Mouse (Mus musculus) hindbrain, postnatal 0 days (tissue): ENCODE measurements around the gene Olfr1314. TPM values are rescaled to one million over a fixed set of nuclear protein-coding genes. Genes with fewer than 3 reads are reported as not detected.

Experiments
- ATAC-seq: fragments of 200-750 bp; cut with Nextera tagmentation; 2 replicates; pipeline ENCODE4 v1.8.0; 2017; ENCODE audit warnings: mild to moderate bottlenecking, moderate TSS enrichment, moderate library complexity
- DNase-seq: peaks from one replicate; pipeline ENCODE4 v3.0.0-alpha.2; 2015; ENCODE audit warnings: low spot score
- H3K27ac ChIP-seq: fragments of 300-500 bp; sonication (generic); 2 replicates; pipeline ENCODE4 v1.5.1; 2014; ENCODE audit warnings: mild to moderate bottlenecking
- H3K27me3 ChIP-seq: fragments of 300-500 bp; sonication (generic); 2 replicates; pipeline ENCODE4 v1.6.1; 2014; ENCODE audit warnings: low read length, mixed read lengths; ENCODE audit not compliant: insufficient read depth
- H3K36me3 ChIP-seq: fragments of 300-500 bp; sonication (generic); 2 replicates; pipeline ENCODE4 v1.6.1; 2014; ENCODE audit warnings: low read length, mixed read lengths; ENCODE audit not compliant: insufficient read depth
- H3K4me1 ChIP-seq: fragments of 300-500 bp; sonication (generic); 2 replicates; pipeline ENCODE4 v1.6.1; 2014; ENCODE audit warnings: antibody characterized with exemption, low read length, mixed read lengths; ENCODE audit not compliant: insufficient read depth
- H3K4me2 ChIP-seq: fragments of 300-500 bp; sonication (generic); 2 replicates; pipeline ENCODE4 v1.6.1; 2014; ENCODE audit warnings: low read depth, mild to moderate bottlenecking, low read length, moderate library complexity, mixed read lengths
- H3K4me3 ChIP-seq: fragments of 300-500 bp; sonication (generic); 2 replicates; pipeline ENCODE4 v1.5.1; 2014; ENCODE audit warnings: low read length
- H3K9ac ChIP-seq: fragments of 300-500 bp; sonication (generic); replicated peaks from 2 replicates; pipeline ENCODE4 v1.6.1; 2014; ENCODE audit warnings: mild to moderate bottlenecking, low read length, moderate library complexity, mixed read lengths
- H3K9me3 ChIP-seq: fragments of 300-500 bp; sonication (generic); 2 replicates; pipeline ENCODE4 v1.6.1; 2016; ENCODE audit warnings: low read length, mixed read lengths
- CTCF ChIP-seq: IDR thresholded peaks from 2 replicates; pipeline ENCODE4 v1.5.1; 2016; ENCODE audit warnings: antibody characterized with exemption, control low read depth, low read depth
- WGBS: fragments of 180-500 bp; shearing (Covaris S2); extraction: QIAGEN DNeasy Blood & Tissue Kit; methylation state at CpG from one replicate; pipeline ENCODE4 v1.1.7; 2014; 5-methylcytosine and 5-hydroxymethylcytosine counted together
- polyA plus RNA-seq: library from polyadenylated mRNA; unstranded; fragments of >200 nt; fragmentation: Nextera tagmentation; extraction: Ambion mirVana; gene quantifications from 2 replicates; pipeline ENCODE4 v1.2.1, GENCODE M21; 2015
- total RNA-seq: library from RNA; depleted of rRNA; stranded (reverse); fragments of >200 nt; gene quantifications from 2 replicates; pipeline ENCODE4 v1.2.3, GENCODE M21; 2014; rRNA removed

The Olfr1314 gene
- total RNA-seq (not detected in 2 replicates), polyA plus RNA-seq (not detected in 2 replicates)

GRCm38 (mm10) chr2:112096681-112097080, at the start of gene Olfr1314:
Gene Olfr1314 (minus strand): TSS chr2:112096781.
- no peak for DNase-seq
- Histone ChIP-seq H3K9me3 (no peaks in the 10 kb centered on the region), H3K27ac (no peak within 1 kb of the TSS), H3K4me2 (no peak within 1 kb of the TSS), H3K4me1 (no peaks in the 10 kb centered on the region), H3K9ac (no peak within 1 kb of the TSS), H3K27me3 (no peaks in the 10 kb centered on the region), H3K36me3 (no peaks in the 10 kb centered on the region), H3K4me3 (no peak within 1 kb of the TSS)
- no peak for ATAC-seq
- TF ChIP-seq CTCF, result no peak

DNA sequence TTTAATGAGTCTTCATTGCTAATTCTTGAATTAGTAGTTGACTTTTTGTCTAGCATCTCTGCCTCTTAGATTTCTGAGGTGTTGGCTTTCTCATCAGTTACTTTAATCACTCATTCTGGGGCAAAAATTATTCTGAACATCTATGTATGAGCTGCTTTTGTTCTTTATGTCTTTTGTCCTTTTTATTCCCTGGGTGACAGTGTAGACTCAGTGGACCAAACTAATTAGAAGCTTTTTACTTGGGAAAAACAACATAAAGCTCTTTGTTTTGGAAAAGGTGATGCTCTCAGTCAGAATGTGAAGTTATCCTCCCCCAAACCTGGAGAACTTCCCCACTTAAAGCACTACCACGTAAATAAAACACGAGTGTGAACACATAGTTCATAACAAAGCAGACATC, 43.4 kb upstream of the Olfr1314 start, which contains the start of gene Olfr1317:
TSS of gene Olfr1317 (plus strand) at position 301 of the 400 bp plus-strand sequence.
- Histone ChIP-seq H3K4me2 (no peak within 1 kb of the TSS), H3K36me3 (no peaks in the 10 kb centered on the region), H3K27ac (no peak within 1 kb of the TSS), H3K4me3 (no peak within 1 kb of the TSS), H3K9me3 (no peaks in the 10 kb centered on the region), H3K4me1 (no peaks in the 10 kb centered on the region), H3K27me3 (no peaks in the 10 kb centered on the region), H3K9ac (no peak within 1 kb of the TSS)
- 70% methylated on average over 2 of the region's 2 CpGs for whole genome bisulfite sequencing
- TF ChIP-seq CTCF, result no peak
- ATAC-seq, result no peak
- DNase-seq, result no peak

DNA sequence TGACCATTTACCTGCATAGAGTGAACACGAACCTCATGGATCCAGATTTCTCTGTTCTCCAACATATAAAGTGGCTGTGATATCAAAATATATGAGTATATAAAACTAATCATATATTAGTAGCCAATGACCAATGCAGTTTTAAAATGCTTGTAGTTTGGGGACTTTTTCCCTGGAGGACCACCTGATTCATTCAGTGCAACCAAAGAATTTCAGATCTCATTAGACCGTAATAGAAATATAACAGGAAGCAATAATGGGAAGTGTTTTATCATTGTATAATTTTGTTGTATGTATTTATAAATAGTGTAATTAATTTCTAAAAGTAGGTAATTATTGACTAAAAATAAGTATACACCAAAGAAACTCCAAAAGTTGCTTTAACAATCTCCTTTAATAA, 38.3 kb upstream of the Olfr1314 start, which contains the start of gene Olfr1316:
TSS of gene Olfr1316 (minus strand) at position 101 of the 400 bp plus-strand sequence.
- DNase-seq, result no peak
- no peak for TF ChIP-seq CTCF
- H3K4me1 ChIP-seq, result no peaks in the 10 kb centered on the region
- no peaks in the 10 kb centered on the region for H3K36me3 ChIP-seq
- 88% methylated on average over 2 of the region's 2 CpGs for WGBS
- no peak within 1 kb of the TSS for H3K4me3 ChIP-seq
- H3K9ac ChIP-seq, result no peak within 1 kb of the TSS
- no peaks in the 10 kb centered on the region for H3K27me3 ChIP-seq
- H3K27ac ChIP-seq, result no peak within 1 kb of the TSS
- H3K9me3 ChIP-seq, result no peaks in the 10 kb centered on the region
- ATAC-seq, result no peak
- H3K4me2 ChIP-seq, result no peak within 1 kb of the TSS

GRCm38 (mm10) chr2:112115340-112115739, 18.8 kb upstream of the Olfr1314 start, which contains the start of gene Olfr1315-ps1:
Gene Olfr1315-ps1 (minus strand): TSS chr2:112115440.
- no peaks in the 10 kb centered on the region for H3K9me3 ChIP-seq
- 81% methylated on average over 1 of the region's 1 CpGs for WGBS
- TF ChIP-seq CTCF, result no peak
- no peaks in the 10 kb centered on the region for H3K36me3 ChIP-seq
- no peak within 1 kb of the TSS for H3K27ac ChIP-seq
- no peak within 1 kb of the TSS for H3K9ac ChIP-seq
- no peaks in the 10 kb centered on the region for H3K4me1 ChIP-seq
- H3K4me2 ChIP-seq, result no peak within 1 kb of the TSS
- ATAC-seq (no peak), DNase-seq (no peak)
- H3K4me3 ChIP-seq, result no peak within 1 kb of the TSS
- no peaks in the 10 kb centered on the region for H3K27me3 ChIP-seq

GRCm38 (mm10) chr2:112077743-112078142, 18.8 kb downstream of the Olfr1314 start, which contains the start of gene Olfr1313:
Gene Olfr1313 (minus strand): TSS chr2:112077843.
- Histone ChIP-seq H3K4me2 (no peak within 1 kb of the TSS), H3K27me3 (no peaks in the 10 kb centered on the region), H3K9me3 (no peaks in the 10 kb centered on the region), H3K36me3 (no peaks in the 10 kb centered on the region), H3K4me3 (no peak within 1 kb of the TSS), H3K27ac (no peak within 1 kb of the TSS), H3K9ac (no peak within 1 kb of the TSS), H3K4me1 (no peaks in the 10 kb centered on the region)
- ATAC-seq, result no peak
- DNase-seq, result no peak
- TF ChIP-seq CTCF, result no peak

DNA sequence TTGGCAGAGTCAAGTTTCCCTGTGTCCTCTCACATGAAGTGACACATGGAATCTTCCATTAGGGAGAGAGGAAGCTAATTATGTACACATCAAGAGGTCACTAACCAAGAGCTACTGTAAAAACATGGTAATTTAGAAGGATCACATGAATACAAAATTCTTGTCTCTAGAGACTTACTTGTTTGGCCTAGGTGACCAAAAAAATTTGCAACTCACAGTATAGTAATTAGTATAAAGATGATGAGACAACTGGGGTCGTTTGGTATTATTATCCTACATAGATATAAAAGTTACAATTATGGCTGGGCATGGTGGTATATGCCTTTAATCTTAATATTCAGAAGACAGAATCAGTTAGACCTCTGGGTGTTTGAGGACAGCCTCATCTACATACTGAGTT, 46.4 kb downstream of the Olfr1314 start, which contains the start of gene Olfr1312:
TSS of gene Olfr1312 (minus strand) at position 101 of the 400 bp plus-strand sequence.
- H3K9me3 ChIP-seq, result no peaks in the 10 kb centered on the region
- H3K36me3 ChIP-seq, result no peaks in the 10 kb centered on the region
- H3K9ac ChIP-seq, result no peak within 1 kb of the TSS
- H3K4me1 ChIP-seq, result no peaks in the 10 kb centered on the region
- no peak within 1 kb of the TSS for H3K4me3 ChIP-seq
- H3K4me2 ChIP-seq, result no peak within 1 kb of the TSS
- DNase-seq (no peak), ATAC-seq (no peak)
- 33% methylated on average over 1 of the region's 1 CpGs for WGBS
- no peak for TF ChIP-seq CTCF
- H3K27me3 ChIP-seq, result no peaks in the 10 kb centered on the region
- no peak within 1 kb of the TSS for H3K27ac ChIP-seq

Other genes starting within 250 kb of the Olfr1314 start
- gene Olfr1305, start 219.6 kb downstream of the Olfr1314 start, total RNA-seq, result not detected in 2 replicates
- gene Olfr1305, start 219.6 kb downstream of the Olfr1314 start, polyA plus RNA-seq, result not detected in 2 replicates
- gene Olfr1306, start 180.5 kb downstream of the Olfr1314 start, total RNA-seq, result not detected in 2 replicates
- not detected in 2 replicates for gene Olfr1306, start 180.5 kb downstream of the Olfr1314 start, polyA plus RNA-seq
- not detected in 2 replicates for gene Olfr1307, start 147.3 kb downstream of the Olfr1314 start, total RNA-seq
- gene Olfr1307, start 147.3 kb downstream of the Olfr1314 start, polyA plus RNA-seq, result not detected in 2 replicates
- gene Olfr1308, start 131.8 kb downstream of the Olfr1314 start, total RNA-seq, result not detected in 2 replicates
- not detected in 2 replicates for gene Olfr1308, start 131.8 kb downstream of the Olfr1314 start, polyA plus RNA-seq
- 0.11 TPM in 1 of 2 replicates, not detected in the other for gene Olfr1309, start 106.5 kb downstream of the Olfr1314 start, total RNA-seq
- gene Olfr1309, start 106.5 kb downstream of the Olfr1314 start, polyA plus RNA-seq, result not detected in 2 replicates
- not detected in 2 replicates for gene Olfr1310, start 84.1 kb downstream of the Olfr1314 start, total RNA-seq
- not detected in 2 replicates for gene Olfr1310, start 84.1 kb downstream of the Olfr1314 start, polyA plus RNA-seq
- gene Olfr1311, start 72.4 kb downstream of the Olfr1314 start, total RNA-seq, result not detected in 2 replicates
- not detected in 2 replicates for gene Olfr1311, start 72.4 kb downstream of the Olfr1314 start, polyA plus RNA-seq
- not detected in 2 replicates for gene Olfr1312, start 46.5 kb downstream of the Olfr1314 start, total RNA-seq
- gene Olfr1312, start 46.5 kb downstream of the Olfr1314 start, polyA plus RNA-seq, result not detected in 2 replicates
- gene Olfr1313, start 18.9 kb downstream of the Olfr1314 start, total RNA-seq, result not detected in 2 replicates
- not detected in 2 replicates for gene Olfr1313, start 18.9 kb downstream of the Olfr1314 start, polyA plus RNA-seq
- gene Olfr1315-ps1, start 18.7 kb upstream of the Olfr1314 start, total RNA-seq, result 0.21 TPM in 1 of 2 replicates, not detected in the other
- not detected in 2 replicates for gene Olfr1315-ps1, start 18.7 kb upstream of the Olfr1314 start, polyA plus RNA-seq
- not detected in 2 replicates for gene Olfr1316, start 38.2 kb upstream of the Olfr1314 start, total RNA-seq
- gene Olfr1316, start 38.2 kb upstream of the Olfr1314 start, polyA plus RNA-seq, result not detected in 2 replicates
- gene Olfr1317, start 43.5 kb upstream of the Olfr1314 start, total RNA-seq, result not detected in 2 replicates
- not detected in 2 replicates for gene Olfr1317, start 43.5 kb upstream of the Olfr1314 start, polyA plus RNA-seq
- gene Olfr1318, start 57.4 kb upstream of the Olfr1314 start, total RNA-seq, result not detected in 2 replicates
- gene Olfr1318, start 57.4 kb upstream of the Olfr1314 start, polyA plus RNA-seq, result 0.14 TPM in 2 replicates
- 21.3 and 44.7 TPM in 2 replicates for gene Lpcat4, start 142.7 kb upstream of the Olfr1314 start, total RNA-seq
- 20.8 and 22.8 TPM in 2 replicates for gene Lpcat4, start 142.7 kb upstream of the Olfr1314 start, polyA plus RNA-seq
- 0.05 TPM in 1 of 2 replicates, not detected in the other for gene Nutm1, start 162.5 kb upstream of the Olfr1314 start, total RNA-seq
- gene Nutm1, start 162.5 kb upstream of the Olfr1314 start, polyA plus RNA-seq, result 0.06 and 0.11 TPM in 2 replicates
- gene Nop10, start 165.1 kb upstream of the Olfr1314 start, total RNA-seq, result 61.0 and 115 TPM in 2 replicates
- gene Nop10, start 165.1 kb upstream of the Olfr1314 start, polyA plus RNA-seq, result 177 and 183 TPM in 2 replicates
- 55.5 and 68.2 TPM in 2 replicates for gene Slc12a6, start 169.0 kb upstream of the Olfr1314 start, total RNA-seq
- 12.6 and 13.6 TPM in 2 replicates for gene Slc12a6, start 169.0 kb upstream of the Olfr1314 start, polyA plus RNA-seq
- not detected in 2 replicates for gene Gm21985, start 169.5 kb upstream of the Olfr1314 start, total RNA-seq
- not detected in 2 replicates for gene Gm21985, start 169.5 kb upstream of the Olfr1314 start, polyA plus RNA-seq